In genomic region chr17:67702941-67703340, GRCm38 (mm10) we compare ENCODE assay signal across 25 mouse cellular contexts. TPM values are rescaled to one million over a fixed set of nuclear protein-coding genes. Genes with fewer than 3 reads are reported as not detected.
DNase-seq lines count a peak whose midpoint lies in the region; ATAC-seq and TF ChIP-seq lines count a peak whose summit lies in the region.
"Had no signal": no experiment of that assay in that cellular context is flagged by ENCODE, and none has a peak within 500 bp of the region (broad histone marks: within the 10 kb centered on the region; RNA-seq: fewer than 3 reads in every experiment).

No protein-coding gene starts in this region.

- H3K4me2 ChIP-seq in midbrain, embryonic 12.5 days (replicated peaks), result no peak overlapping the region
- H3K4me2 ChIP-seq in midbrain, postnatal 0 days (ENCODE audit: low read depth, low read length, poor library complexity, severe bottlenecking), result no peak overlapping the region
- no peak overlapping the region for H3K4me2 ChIP-seq in neural tube, embryonic 13.5 days
- H3K4me2 ChIP-seq in neural tube, embryonic 15.5 days, result no peak overlapping the region
- H3K4me2 ChIP-seq: embryonic facial prominence, embryonic 13.5 days; embryonic facial prominence, embryonic 15.5 days; forebrain, embryonic 12.5 days had no signal

- H3K9ac ChIP-seq in midbrain, embryonic 12.5 days (replicated peaks), result no peak overlapping the region
- no peak overlapping the region for H3K9ac ChIP-seq in midbrain, postnatal 0 days (replicated peaks; ENCODE audit: low read length, poor library complexity, severe bottlenecking)
- H3K9ac ChIP-seq in neural tube, embryonic 13.5 days, result 0 out of 2 replicates have a peak overlapping the region, but pooled peaks have one; percentile 22
- H3K9ac ChIP-seq in neural tube, embryonic 15.5 days (replicated peaks), result no peak overlapping the region
- H3K9ac ChIP-seq: embryonic facial prominence, embryonic 13.5 days; embryonic facial prominence, embryonic 15.5 days; forebrain, embryonic 12.5 days had no signal

- WGBS in midbrain, embryonic 12.5 days, result 58% methylated on average over 3 of the region's 3 CpGs
- 61% methylated on average over 3 of the region's 3 CpGs for WGBS in midbrain, postnatal 0 days
- WGBS in neural tube, embryonic 13.5 days, result 21% methylated on average over 3 of the region's 3 CpGs
- WGBS in neural tube, embryonic 15.5 days, result 17% methylated on average over 3 of the region's 3 CpGs

- H3K4me1 ChIP-seq in megakaryocyte, embryonic 14.5 days, result no peaks in the 10 kb centered on the region
- H3K4me1 ChIP-seq in midbrain, embryonic 12.5 days, result peaks cover 45% of the 10 kb centered on the region
- peaks cover 3% of the 10 kb centered on the region; the same call in 1 of the 2 replicates for H3K4me1 ChIP-seq in midbrain, postnatal 0 days (ENCODE audit: insufficient read depth, low read length)
- H3K4me1 ChIP-seq in neural tube, embryonic 13.5 days (replicated peaks), result peaks cover 87% of the 10 kb centered on the region
- H3K4me1 ChIP-seq in neural tube, embryonic 15.5 days, result peaks cover 53% of the 10 kb centered on the region

- H3K36me3 ChIP-seq in megakaryocyte, embryonic 14.5 days (replicated peaks; ENCODE audit: low read length), result no peaks in the 10 kb centered on the region
- H3K36me3 ChIP-seq in midbrain, embryonic 12.5 days, result no peaks in the 10 kb centered on the region
- no peaks in the 10 kb centered on the region for H3K36me3 ChIP-seq in midbrain, postnatal 0 days (ENCODE audit: insufficient read depth, low read length)
- no peaks in the 10 kb centered on the region for H3K36me3 ChIP-seq in neural tube, embryonic 13.5 days
- no peaks in the 10 kb centered on the region for H3K36me3 ChIP-seq in neural tube, embryonic 15.5 days
- H3K36me3 ChIP-seq: embryonic facial prominence, embryonic 13.5 days; embryonic facial prominence, embryonic 15.5 days; forebrain, embryonic 12.5 days had no signal

- peak; percentile 23 to 49 for DNase-seq in cerebellum, postnatal 25 days
- DNase-seq in cerebellum, adult 11 months, result no peak
- no peak for DNase-seq in midbrain, postnatal 0 days (ENCODE audit: low spot score)
- DNase-seq: adrenal gland, adult 2 months; adrenal gland, postnatal 10 days; adrenal gland, postnatal 25 days; cerebellum, adult 11-12 months; cerebellum, adult 8-10 months; cerebellum, postnatal 36 days; embryo, embryonic 11 days had no signal

- TF ChIP-seq CTCF in midbrain, postnatal 0 days (IDR thresholded peaks at IDR 0.05), result no peak

- H3K9me3 ChIP-seq in megakaryocyte, embryonic 14.5 days, result peaks cover 17% of the 10 kb centered on the region
- H3K9me3 ChIP-seq in midbrain, embryonic 12.5 days, result no peaks in the 10 kb centered on the region
- H3K9me3 ChIP-seq in midbrain, postnatal 0 days (ENCODE audit: low read length), result no peaks in the 10 kb centered on the region
- no peaks in the 10 kb centered on the region for H3K9me3 ChIP-seq in neural tube, embryonic 13.5 days
- H3K9me3 ChIP-seq in neural tube, embryonic 15.5 days (replicated peaks), result no peaks in the 10 kb centered on the region
- H3K9me3 ChIP-seq: embryonic facial prominence, embryonic 13.5 days; embryonic facial prominence, embryonic 15.5 days; forebrain, embryonic 10.5 days; forebrain, embryonic 12.5 days had no signal

- H3K27ac ChIP-seq in midbrain, embryonic 12.5 days (replicated peaks), result 0 out of 2 replicates have a peak overlapping the region, but pooled peaks have one; percentile 3
- H3K27ac ChIP-seq in midbrain, postnatal 0 days (ENCODE audit: low read depth, low read length), result no peak overlapping the region
- no peak overlapping the region; the same call in 1 of the 2 replicates for H3K27ac ChIP-seq in neural tube, embryonic 13.5 days (replicated peaks)
- no peak overlapping the region for H3K27ac ChIP-seq in neural tube, embryonic 15.5 days (replicated peaks)
- H3K27ac ChIP-seq: embryonic facial prominence, embryonic 13.5 days; embryonic facial prominence, embryonic 15.5 days; forebrain, embryonic 10.5 days; forebrain, embryonic 12.5 days had no signal

- H3K27me3 ChIP-seq in megakaryocyte, embryonic 14.5 days (replicated peaks), result peaks cover 7% of the 10 kb centered on the region
- H3K27me3 ChIP-seq in midbrain, embryonic 12.5 days, result no peaks in the 10 kb centered on the region
- no peaks in the 10 kb centered on the region for H3K27me3 ChIP-seq in midbrain, postnatal 0 days (ENCODE audit: insufficient read depth, low read length)
- no peaks in the 10 kb centered on the region for H3K27me3 ChIP-seq in neural tube, embryonic 13.5 days
- no peaks in the 10 kb centered on the region for H3K27me3 ChIP-seq in neural tube, embryonic 15.5 days (replicated peaks)
- H3K27me3 ChIP-seq: forebrain, embryonic 12.5 days had no signal

- ATAC-seq in megakaryocyte, adult 5-6 weeks (ENCODE audit: poor library complexity, severe bottlenecking), result no peak
- no peak for ATAC-seq in midbrain, embryonic 12.5 days (ENCODE audit: low FRiP score, low read depth)
- no peak for ATAC-seq in midbrain, postnatal 0 days (ENCODE audit: low FRiP score)
- no peak; the same call in 1 of the 2 replicates for ATAC-seq in neural tube, embryonic 13.5 days (ENCODE audit: low read depth)
- no peak for ATAC-seq in neural tube, embryonic 15.5 days (ENCODE audit: low FRiP score)
- ATAC-seq: forebrain, embryonic 14.5 days; forebrain, embryonic 16.5 days had no signal

- peak overlapping the region; percentile 0 for H3K4me3 ChIP-seq in megakaryocyte, embryonic 14.5 days (replicated peaks)
- H3K4me3 ChIP-seq in midbrain, embryonic 12.5 days, result no peak overlapping the region
- no peak overlapping the region for H3K4me3 ChIP-seq in midbrain, postnatal 0 days (ENCODE audit: low read depth, low read length)
- H3K4me3 ChIP-seq in neural tube, embryonic 13.5 days, result no peak overlapping the region
- no peak overlapping the region for H3K4me3 ChIP-seq in neural tube, embryonic 15.5 days (replicated peaks)
- H3K4me3 ChIP-seq: embryonic facial prominence, embryonic 13.5 days; embryonic facial prominence, embryonic 15.5 days; erythroblast, embryonic 14.5 days; forebrain, embryonic 10.5 days; forebrain, embryonic 12.5 days had no signal

RNA-seq across cellular contexts. Expression of gene Lama1, which starts 5.9 kb away (rescaled TPM):
- polyA plus RNA-seq in megakaryocyte, embryonic 14.5 days (2012; ENCODE audit: insufficient read depth, low replicate concordance), result not detected in 2 replicates
- total RNA-seq in megakaryocyte, adult 5-6 weeks (2015), result not detected in 2 replicates
- total RNA-seq in megakaryocyte, adult 5-6 weeks (2017), result not detected in 2 replicates
- polyA plus RNA-seq in midbrain, embryonic 12.5 days (2016; fragmentation: Nextera tagmentation; extraction: Ambion mirVana), result 23.2 and 25.8 TPM in 2 replicates
- 19.0 and 22.1 TPM in 2 replicates for total RNA-seq in midbrain, postnatal 0 days (2014; rRNA removed)
- 3.8 and 3.9 TPM in 2 replicates for polyA plus RNA-seq in midbrain, postnatal 0 days (2015; fragmentation: Nextera tagmentation; extraction: Ambion mirVana)
- polyA plus RNA-seq in neural tube, embryonic 13.5 days (2015; fragmentation: Nextera tagmentation; extraction: Ambion mirVana), result 15.4 and 17.0 TPM in 2 replicates
- polyA plus RNA-seq in neural tube, embryonic 15.5 days (2015; fragmentation: Nextera tagmentation; extraction: Ambion mirVana), result 9.2 and 10.1 TPM in 2 replicates
- total RNA-seq: common myeloid progenitor, adult 5-6 weeks; MEL had no signal
- polyA plus RNA-seq: C2C12; erythroblast, embryonic 14.5 days had no signal

Comparison
In these comparisons a context has a peak if more than half of its experiments do, and no peak if none do; other contexts are left out.
1. DNase-seq: peak in cerebellum, postnatal 25 days (2 of 2); none in cerebellum, adult 11 months (single experiment) and midbrain, postnatal 0 days (single experiment).